Mouse (Mus musculus) E14TG2a.4 (cell line): Measurements from ENCODE around the gene Ankrd35.

ENCODE experiments used
- CTCF ChIP-seq: conservative IDR thresholded peaks from 2 replicates; pipeline ENCODE4 v1.5.1; 2014; ENCODE audit warnings: low read length
- NANOG ChIP-seq: IDR thresholded peaks from 2 replicates; pipeline ENCODE4 v1.6.1; 2014; ENCODE audit warnings: borderline replicate concordance, low read length, mixed read lengths
- POU5F1 ChIP-seq: IDR thresholded peaks from 2 replicates; pipeline ENCODE4 v1.6.1; 2014; ENCODE audit warnings: low read length, borderline replicate concordance

- TF ChIP-seq CTCF (no peak), NANOG (no peak), POU5F1 (no peak)
Measured at GRCm38 (mm10) chr3:96636448-96636847, 33.5 kb upstream of the Ankrd35 start.
